Mouse (Mus musculus) C2C12 (cell line): ENCODE results near the gene Gpr83.

Experiments
- CEBPB ChIP-seq: IDR thresholded peaks from one replicate; pipeline ENCODE4 v1.6.1; 2011; ENCODE audit warnings: low read depth, mild to moderate bottlenecking, control low read depth, moderate library complexity
- CTCF ChIP-seq: IDR thresholded peaks from one replicate; pipeline ENCODE4 v1.5.1; 2011; ENCODE audit not compliant: control insufficient read depth, insufficient read depth, insufficient read length
- FOSL1 ChIP-seq: IDR thresholded peaks from one replicate; pipeline ENCODE4 v1.8.0; 2011; ENCODE audit warnings: mild to moderate bottlenecking, low read length; ENCODE audit not compliant: poor library complexity, insufficient read depth, severe bottlenecking
- MYOG ChIP-seq: IDR thresholded peaks from one replicate; pipeline ENCODE4 v1.6.1; 2011; ENCODE audit not compliant: control insufficient read depth, insufficient read length; ENCODE audit errors: extremely low read depth

DNA sequence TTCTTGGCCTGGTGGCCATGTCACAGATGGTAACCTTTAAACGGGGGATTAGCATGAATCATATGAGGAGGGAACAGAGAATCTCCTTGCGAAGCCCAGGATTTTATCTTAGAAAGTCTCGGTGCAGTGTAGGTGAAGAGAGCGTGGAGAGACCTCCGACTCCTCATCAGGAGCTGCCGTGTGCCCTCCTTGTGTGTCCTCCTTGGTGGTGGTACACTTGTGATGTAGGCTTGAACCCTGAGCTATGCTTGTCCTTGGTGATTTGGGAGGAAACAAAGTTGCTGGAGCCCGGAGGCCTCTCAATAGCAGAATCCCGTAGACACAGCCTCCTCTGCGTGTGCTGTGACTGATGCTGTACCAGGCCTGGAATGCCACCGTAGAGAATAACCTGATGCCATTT is 10.8 kb downstream of the Gpr83 start:
- no peak for TF ChIP-seq CTCF
- no peak for TF ChIP-seq MYOG
- no peak for TF ChIP-seq CEBPB
- no peak for TF ChIP-seq FOSL1
